Mouse (Mus musculus) heart, adult 2 months (tissue): ENCODE data around the gene Apom. TPM values are rescaled to one million over a fixed set of nuclear protein-coding genes. Genes with fewer than 3 reads are reported as not detected.

Experiments used
- DNase-seq, 2 experiments: peaks; one replicate each; pipeline ENCODE4 v3.0.0; 2021
- H3K27ac ChIP-seq: fragments of 200-600 bp; 2 replicates; pipeline ENCODE4 v1.8.1; 2022
- H3K27me3 ChIP-seq: fragments of 200-500 bp; 2 replicates; pipeline ENCODE4 v1.6.1; 2012; ENCODE audit warnings: mild to moderate bottlenecking, low read length, inconsistent platforms, mixed read lengths; ENCODE audit not compliant: control insufficient read depth, insufficient read depth
- H3K36me3 ChIP-seq: fragments of 200-500 bp; 2 replicates; pipeline ENCODE4 v1.6.1; 2012; ENCODE audit warnings: low read length, inconsistent platforms; ENCODE audit not compliant: control insufficient read depth, insufficient read depth
- H3K4me1 ChIP-seq: fragments of 200-500 bp; 2 replicates; pipeline ENCODE4 v1.6.1; 2011; ENCODE audit warnings: low read length; ENCODE audit not compliant: control insufficient read depth, insufficient read depth
- H3K4me3 ChIP-seq: fragments of 200-600 bp; 2 replicates; pipeline ENCODE4 v1.8.1; 2022
- H3K79me2 ChIP-seq: fragments of 200-500 bp; replicated peaks from 2 replicates; pipeline ENCODE4 v1.6.1; 2012; ENCODE audit warnings: mild to moderate bottlenecking, inconsistent platforms, low read length, moderate library complexity, mixed read lengths; ENCODE audit not compliant: control insufficient read depth, insufficient read depth
- H3K9ac ChIP-seq: fragments of 200-500 bp; 2 replicates; pipeline ENCODE4 v1.6.1; 2012; ENCODE audit warnings: low read depth, mild to moderate bottlenecking, control low read depth, inconsistent platforms, low read length, mixed read lengths
- CTCF ChIP-seq: fragments of 200-600 bp; IDR thresholded peaks from 2 replicates; pipeline ENCODE4 v1.8.1; 2022; ENCODE audit warnings: antibody characterized with exemption, mild to moderate bottlenecking, moderate library complexity
- EP300 ChIP-seq: fragments of 200-500 bp; IDR thresholded peaks from 2 replicates; pipeline ENCODE4 v1.6.1; 2011; ENCODE audit warnings: low read depth, low read length, control low read depth; ENCODE audit not compliant: insufficient read depth
- POLR2A ChIP-seq: fragments of 200-500 bp; IDR thresholded peaks from 2 replicates; pipeline ENCODE4 v1.6.1; 2011; ENCODE audit warnings: mild to moderate bottlenecking, low read depth, low read length, control low read depth; ENCODE audit not compliant: insufficient read depth
- WGBS: fragments of 180-500 bp; shearing (Covaris S2); methylation state at CpG from one replicate; pipeline ENCODE4 v1.1.7; 2018; 5-methylcytosine and 5-hydroxymethylcytosine counted together
- intact Hi-C: fragments of 180-260 bp; cut with DNase I; formaldehyde crosslinking; loops from one replicate; pipeline ENCODE4 v1.15.1; 2025
- polyA plus RNA-seq: library from polyadenylated mRNA; depleted of rRNA; stranded (reverse); fragments of >200 nt; gene quantifications from 2 replicates; pipeline ENCODE4 v1.2.3, GENCODE M21; 2012
- total RNA-seq, 2 experiments: library from RNA; stranded (reverse); gene quantifications; 2 replicates each; pipeline ENCODE4 v1.2.3; 2021

The Apom gene
- total and polyA plus RNA-seq, 3 experiments = not detected

DNA sequence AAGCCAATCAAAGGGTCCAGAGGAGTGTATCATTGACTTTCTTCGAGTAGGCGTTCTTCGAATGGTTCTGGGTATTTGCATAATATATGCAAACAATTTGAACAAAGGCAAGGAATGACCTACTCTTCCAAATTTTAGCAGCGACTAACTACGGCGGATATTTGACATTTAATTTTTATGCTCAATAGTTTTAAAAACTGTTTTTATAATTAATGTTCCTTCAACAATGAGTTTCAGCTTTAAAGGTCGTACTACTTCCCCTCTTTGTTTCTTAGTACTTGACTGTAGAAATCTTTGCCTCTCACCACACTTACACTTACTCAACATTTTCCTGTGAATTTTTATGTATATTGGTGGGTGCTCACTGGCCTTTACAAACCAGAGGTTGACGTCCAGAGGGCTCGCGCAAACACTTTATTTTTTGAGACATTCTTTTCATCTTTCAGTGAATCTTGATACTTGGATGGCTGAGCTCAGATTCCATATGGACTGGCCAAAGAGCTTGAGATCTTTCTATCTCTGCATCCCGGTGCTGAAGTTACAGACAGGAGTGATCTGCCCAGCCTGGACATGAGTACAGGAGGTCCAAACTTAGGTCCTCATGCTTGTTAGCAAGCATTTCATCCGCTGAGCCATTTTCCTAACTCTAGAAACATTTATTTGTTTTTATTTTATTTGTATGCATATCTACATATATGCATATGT lies 33.8 kb upstream of the Apom start:
- Histone ChIP-seq H3K4me3 (peak overlapping the region; percentile 63), H3K79me2 (peaks cover 9% of the 10 kb centered on the region; the same call in 1 of the 2 replicates), H3K9ac (0 out of 2 replicates have a peak overlapping the region, but pooled peaks have one; percentile 16), H3K27ac (peak overlapping the region; percentile 99), H3K27me3 (no peaks in the 10 kb centered on the region), H3K36me3 (peaks cover 18% of the 10 kb centered on the region), H3K4me1 (peaks cover 14% of the 10 kb centered on the region)
- TF ChIP-seq EP300 = no peak
- TF ChIP-seq CTCF = no peak
- no peak for TF ChIP-seq POLR2A
- DNase-seq = no peak
- 19% methylated on average over 12 of the region's 12 CpGs for WGBS
- intact Hi-C loops = loop anchor here (2.0 kb wide), 1 partner anchor 71 kb away; no protein-coding TSS in a partner anchor

DNA sequence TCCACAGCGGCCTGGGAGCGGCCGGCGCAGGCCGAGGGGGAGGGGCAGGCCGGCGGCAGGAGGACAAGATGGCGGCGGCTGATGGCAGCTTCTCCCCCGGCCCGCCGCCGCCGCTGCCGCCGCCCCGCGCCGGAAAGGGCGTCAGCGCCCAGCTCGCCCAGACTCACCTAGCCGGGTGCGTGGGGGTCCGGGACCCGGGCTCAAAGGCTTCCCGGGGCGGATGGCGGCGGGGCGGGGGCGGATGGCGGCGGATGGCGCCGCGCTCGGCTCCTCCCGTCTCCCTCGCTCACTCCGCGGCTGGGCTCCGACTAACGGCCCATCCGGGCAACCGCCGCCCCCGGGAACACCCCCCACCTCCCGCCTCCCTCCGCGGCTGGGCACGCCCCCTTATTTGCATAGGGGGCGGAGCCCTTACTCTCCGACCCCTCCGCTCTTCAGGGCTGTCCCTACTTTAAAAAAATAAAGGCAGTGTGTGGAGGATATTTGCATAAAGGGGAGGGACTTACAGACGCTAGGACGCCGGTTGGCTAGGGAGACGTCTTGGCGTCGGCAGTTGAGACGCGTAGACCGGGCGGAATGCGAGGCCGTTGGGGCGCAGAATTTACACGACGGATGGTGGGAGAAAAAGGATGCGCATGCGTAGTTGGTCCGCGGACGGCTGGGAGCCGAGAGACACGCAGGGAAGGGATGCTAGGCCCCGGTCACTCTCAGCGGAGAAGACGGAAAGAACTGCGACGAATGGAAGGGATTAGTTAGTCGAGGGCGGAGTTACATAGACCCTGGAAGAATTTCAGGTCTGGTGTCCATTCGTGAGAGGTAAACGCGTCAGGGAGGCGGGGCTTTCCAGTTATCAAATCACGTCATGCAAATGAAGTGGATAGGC lies 33.0 kb upstream of the Apom start, which contains the start of gene Prrc2a:
Gene Prrc2a (minus strand): TSS at position 330 of the 883 bp plus-strand sequence.
- H3K4me1 ChIP-seq = peaks cover 14% of the 10 kb centered on the region
- intact Hi-C loops = loop anchor here (5.0 kb wide), 1 partner anchor 38 kb away; the partner anchor contains the start of gene D17H6S53E
- peak within 1 kb of the TSS; percentile 98 for H3K9ac ChIP-seq
- H3K79me2 ChIP-seq = peaks cover 9% of the 10 kb centered on the region; the same call in 1 of the 2 replicates
- peak; percentile 95 to 99 for DNase-seq
- TF ChIP-seq EP300 (peak; percentile 47; the same call in 1 of the 2 replicates), CTCF (0 out of 2 replicates have a peak, but pooled peaks have one; percentile 16), POLR2A (peak; percentile 93)
- peak within 1 kb of the TSS; percentile 91 for H3K4me3 ChIP-seq
- H3K36me3 ChIP-seq = peaks cover 18% of the 10 kb centered on the region
- H3K27me3 ChIP-seq = no peaks in the 10 kb centered on the region
- H3K27ac ChIP-seq = peak within 1 kb of the TSS; percentile 99
- under 1% methylated on average over 71 of the region's 89 CpGs for WGBS

DNA sequence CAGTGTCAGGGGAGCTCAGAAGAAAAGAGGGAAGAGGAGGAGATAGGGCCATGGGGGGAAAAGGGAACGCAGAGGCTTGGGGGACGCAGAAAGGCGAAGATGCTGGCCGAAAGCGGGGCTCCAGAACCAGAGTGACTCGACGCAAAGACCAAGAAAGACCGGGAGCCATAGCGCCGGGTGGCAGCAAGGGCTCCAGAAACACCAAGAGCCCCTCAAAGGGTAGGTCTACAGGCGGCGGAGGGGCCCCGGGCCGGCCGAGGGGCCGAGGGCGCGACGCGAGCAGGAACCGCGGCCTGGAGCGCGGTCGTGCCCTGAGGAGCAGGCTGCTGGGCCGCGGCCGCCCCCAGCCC lies 32.3 kb upstream of the Apom start:
- peak overlapping the region; percentile 98 for H3K9ac ChIP-seq
- H3K27ac ChIP-seq = peak overlapping the region; percentile 96
- no peak for DNase-seq
- intact Hi-C loops = loop anchor here (5.0 kb wide), 1 partner anchor 37 kb away; the partner anchor contains the start of gene D17H6S53E
- peaks cover 14% of the 10 kb centered on the region for H3K4me1 ChIP-seq
- TF ChIP-seq CTCF (no peak), POLR2A (no peak), EP300 (no peak)
- H3K27me3 ChIP-seq = no peaks in the 10 kb centered on the region
- WGBS = 0% methylated on average over 25 of the region's 28 CpGs
- H3K4me3 ChIP-seq = peak overlapping the region; percentile 91
- peaks cover 9% of the 10 kb centered on the region; the same call in 1 of the 2 replicates for H3K79me2 ChIP-seq
- peaks cover 18% of the 10 kb centered on the region for H3K36me3 ChIP-seq

DNA sequence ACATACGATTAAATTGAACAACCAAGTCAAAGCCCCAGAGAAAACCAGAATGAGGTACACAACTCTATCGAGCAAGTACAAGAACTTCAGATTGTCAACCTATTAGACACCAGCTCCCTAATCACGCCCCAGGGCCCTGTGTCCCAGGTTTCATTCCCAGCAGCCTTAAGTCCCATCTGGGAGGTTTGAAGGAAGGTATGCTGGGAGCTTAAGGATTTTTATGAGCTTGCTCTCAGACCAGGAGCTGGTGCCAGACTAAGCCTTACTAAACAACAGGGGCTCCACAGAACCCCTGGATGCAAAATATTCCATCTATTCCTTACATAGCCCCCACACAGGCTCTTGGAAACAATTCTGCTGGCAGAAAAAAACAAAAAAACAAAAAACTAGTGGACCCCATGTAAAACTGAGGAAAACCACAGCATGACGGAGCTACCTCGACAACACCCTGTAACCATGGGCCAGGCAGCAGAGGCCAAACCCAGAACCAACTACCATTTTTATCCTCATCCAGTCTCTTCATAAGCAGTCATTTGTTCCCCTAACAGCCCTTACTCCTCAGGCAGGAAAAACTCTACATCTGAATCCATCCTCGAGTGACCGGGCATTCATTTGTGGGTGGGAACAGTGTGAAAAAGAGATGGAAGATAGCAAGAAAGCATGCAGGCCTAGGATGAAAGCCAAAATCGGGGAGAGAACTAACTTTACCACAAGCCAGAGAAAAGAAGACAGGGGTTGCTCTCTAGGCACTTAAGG lies 31.7 kb upstream of the Apom start:
- peaks cover 18% of the 10 kb centered on the region for H3K36me3 ChIP-seq
- peak overlapping the region; percentile 96 for H3K27ac ChIP-seq
- TF ChIP-seq POLR2A (no peak), CTCF (no peak), EP300 (no peak)
- H3K79me2 ChIP-seq = peaks cover 9% of the 10 kb centered on the region; the same call in 1 of the 2 replicates
- intact Hi-C loops = loop anchor here (2.0 to 5.0 kb wide), 2 partner anchors 27 to 36 kb away; partner anchors contain the start of gene D17H6S53E
- peaks cover 14% of the 10 kb centered on the region for H3K4me1 ChIP-seq
- no peaks in the 10 kb centered on the region for H3K27me3 ChIP-seq
- peak overlapping the region; percentile 98 for H3K9ac ChIP-seq
- no peak for DNase-seq
- peak overlapping the region; percentile 91 for H3K4me3 ChIP-seq
- 3% methylated on average over 8 of the region's 8 CpGs for WGBS

DNA sequence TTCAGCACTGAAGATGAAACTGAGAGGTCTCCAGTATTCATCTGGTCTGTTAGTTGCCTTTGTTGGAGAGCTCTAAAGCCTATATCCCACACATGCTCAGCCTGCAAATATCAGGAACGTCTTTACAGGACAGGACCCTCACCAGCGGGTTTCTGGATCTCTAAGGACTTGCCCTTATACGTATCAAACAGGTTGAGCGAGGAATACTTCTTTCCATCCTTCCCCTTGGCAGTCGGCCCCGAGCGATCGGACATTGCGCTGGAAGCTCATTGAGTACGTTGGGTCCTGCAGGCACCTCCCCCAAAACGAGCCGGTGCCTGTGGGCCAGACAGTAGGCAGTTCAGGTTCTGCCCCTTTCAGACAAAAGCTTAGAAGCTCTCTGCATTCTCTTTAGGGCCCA lies 30.9 kb upstream of the Apom start:
- 0 out of 2 replicates have a peak overlapping the region, but pooled peaks have one; percentile 0 for H3K27ac ChIP-seq
- H3K27me3 ChIP-seq = no peaks in the 10 kb centered on the region
- H3K9ac ChIP-seq = peak overlapping the region; percentile 51
- peaks cover 9% of the 10 kb centered on the region; the same call in 1 of the 2 replicates for H3K79me2 ChIP-seq
- H3K4me1 ChIP-seq = peaks cover 14% of the 10 kb centered on the region
- peaks cover 18% of the 10 kb centered on the region for H3K36me3 ChIP-seq
- peak in 1 of 2 experiments; percentile 61 for DNase-seq
- intact Hi-C loops = loop anchor here (2.0 to 5.0 kb wide), 2 partner anchors 26 to 35 kb away; partner anchors contain the start of gene D17H6S53E
- peak overlapping the region; percentile 91 for H3K4me3 ChIP-seq
- TF ChIP-seq CTCF = no peak
- no peak for TF ChIP-seq POLR2A
- TF ChIP-seq EP300 = no peak
- WGBS = 4% methylated on average over 12 of the region's 12 CpGs
